Mouse (Mus musculus) forebrain, embryonic 16.5 days (tissue): Measurements from ENCODE around the gene Ttll11. TPM values are rescaled to one million over a fixed set of nuclear protein-coding genes. Genes with fewer than 3 reads are reported as not detected.

ENCODE experiments used
- ATAC-seq: fragments of 200-750 bp; cut with Nextera tagmentation; 2 replicates; pipeline ENCODE4 v1.8.0; 2017; ENCODE audit warnings: mild to moderate bottlenecking, moderate library complexity
- H3K27ac ChIP-seq: fragments of 300-500 bp; sonication (generic); 2 replicates; pipeline ENCODE4 v1.5.1; 2014; ENCODE audit warnings: low read length, control low read depth
- H3K27me3 ChIP-seq: fragments of 300-500 bp; sonication (generic); replicated peaks from 2 replicates; pipeline ENCODE4 v1.6.1; 2014; ENCODE audit warnings: low read length; ENCODE audit not compliant: control insufficient read depth, insufficient read depth
- H3K36me3 ChIP-seq: fragments of 300-500 bp; sonication (generic); 2 replicates; pipeline ENCODE4 v1.6.1; 2014; ENCODE audit not compliant: control insufficient read depth, insufficient read depth
- H3K4me1 ChIP-seq: fragments of 300-500 bp; sonication (generic); replicated peaks from 2 replicates; pipeline ENCODE4 v1.6.1; 2014; ENCODE audit warnings: low read length; ENCODE audit not compliant: control insufficient read depth, insufficient read depth
- H3K4me2 ChIP-seq: fragments of 300-500 bp; sonication (generic); 2 replicates; pipeline ENCODE4 v1.6.1; 2014; ENCODE audit warnings: mild to moderate bottlenecking, low read length, control low read depth
- H3K4me3 ChIP-seq: fragments of 300-500 bp; sonication (generic); replicated peaks from 2 replicates; pipeline ENCODE4 v1.5.1; 2014; ENCODE audit warnings: mild to moderate bottlenecking, low read length, control low read depth
- H3K9ac ChIP-seq: fragments of 300-500 bp; sonication (generic); replicated peaks from 2 replicates; pipeline ENCODE4 v1.6.1; 2014; ENCODE audit warnings: low read depth, low read length, control low read depth
- H3K9me3 ChIP-seq: fragments of 300-500 bp; sonication (generic); 2 replicates; pipeline ENCODE4 v1.6.1; 2016; ENCODE audit warnings: low read length; ENCODE audit not compliant: control insufficient read depth
- WGBS: fragments of 180-500 bp; shearing (Covaris S2); extraction: QIAGEN DNeasy Blood & Tissue Kit; methylation state at CpG from one replicate; pipeline ENCODE4 v1.1.7; 2014; 5-methylcytosine and 5-hydroxymethylcytosine counted together
- polyA plus RNA-seq: library from polyadenylated mRNA; unstranded; fragments of >200 nt; fragmentation: Nextera tagmentation; extraction: Ambion mirVana; gene quantifications from 2 replicates; pipeline ENCODE4 v1.2.1, GENCODE M21; 2015

The Ttll11 gene
- polyA plus RNA-seq, 1 experiment from 2014 or later: 2.5 TPM

DNA sequence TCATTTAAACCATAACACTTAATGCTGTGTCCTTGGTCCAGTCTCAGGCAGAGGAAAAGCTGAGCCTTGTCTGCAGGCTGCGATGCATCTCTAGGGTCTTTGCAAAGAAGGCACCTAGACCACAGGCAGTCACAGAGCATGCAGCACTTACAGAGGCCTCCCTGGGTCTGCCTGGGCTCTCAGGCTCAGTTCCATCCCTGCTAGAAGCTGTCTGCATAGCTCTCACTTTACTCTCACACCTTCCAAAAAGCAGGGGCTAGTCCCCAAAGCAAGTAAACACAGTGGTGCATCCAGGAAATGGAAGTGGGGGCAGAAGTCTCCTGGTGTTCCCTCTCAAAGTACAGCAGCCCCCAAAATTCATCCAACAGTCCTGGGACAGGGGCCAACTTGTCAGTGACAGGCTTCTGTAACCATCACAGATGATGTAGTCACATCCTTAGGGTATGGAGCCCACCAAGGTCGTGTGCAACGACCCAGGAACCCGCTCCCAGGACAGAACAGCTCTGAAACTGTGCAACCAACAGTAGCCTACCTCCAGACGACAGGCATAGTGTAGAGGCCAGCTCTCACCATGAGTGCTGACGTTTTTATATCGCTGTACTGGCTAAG is 229.1 kb downstream of the Ttll11 start:
- Histone ChIP-seq H3K27me3 (no peaks in the 10 kb centered on the region), H3K27ac (no peak overlapping the region), H3K4me2 (no peak overlapping the region), H3K9me3 (no peaks in the 10 kb centered on the region), H3K9ac (no peak overlapping the region), H3K4me1 (peaks cover 47% of the 10 kb centered on the region), H3K36me3 (no peaks in the 10 kb centered on the region), H3K4me3 (no peak overlapping the region)
- WGBS: 79% methylated on average over 7 of the region's 7 CpGs
- ATAC-seq: no peak

DNA sequence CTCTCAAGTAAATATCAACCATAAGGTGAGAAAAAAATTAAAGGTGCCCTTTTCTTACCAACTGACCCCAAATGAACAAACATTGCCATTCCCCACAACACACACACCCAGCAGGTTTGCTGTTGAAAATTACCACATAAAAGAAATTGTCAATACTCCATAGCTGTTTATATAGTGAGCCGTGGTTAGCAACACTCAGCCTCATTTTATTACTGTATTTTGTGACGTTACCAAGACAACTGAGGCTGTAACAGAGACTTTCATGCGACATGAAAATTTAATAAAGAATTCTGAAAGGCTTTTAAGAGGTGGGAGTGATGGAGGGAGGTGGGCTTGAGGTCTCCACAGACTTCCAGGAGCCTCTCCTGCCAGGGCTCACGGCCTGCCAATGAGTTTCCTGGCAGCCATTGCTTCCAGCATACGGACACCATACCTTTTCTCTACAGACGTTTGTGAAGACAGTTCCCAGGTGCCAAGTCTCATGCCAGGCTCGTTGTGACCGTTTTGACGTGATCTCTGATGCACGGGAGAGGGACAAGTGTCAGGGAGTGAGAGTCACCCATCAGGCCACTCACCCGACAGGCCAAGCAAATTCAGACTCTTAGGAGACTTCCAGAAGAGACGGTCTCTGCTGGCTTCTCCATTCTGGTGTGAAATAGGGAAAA is 232.2 kb downstream of the Ttll11 start:
- H3K27me3 ChIP-seq: no peaks in the 10 kb centered on the region
- H3K4me1 ChIP-seq: peaks cover 52% of the 10 kb centered on the region
- WGBS: 48% methylated on average over 12 of the region's 12 CpGs
- H3K4me2 ChIP-seq: no peak overlapping the region
- H3K9me3 ChIP-seq: no peaks in the 10 kb centered on the region
- H3K36me3 ChIP-seq: no peaks in the 10 kb centered on the region
- H3K9ac ChIP-seq: no peak overlapping the region
- no peak overlapping the region for H3K4me3 ChIP-seq
- peak overlapping the region; percentile 75 for H3K27ac ChIP-seq
- ATAC-seq: peak; percentile 39; the same call in 1 of the 2 replicates

- 31% methylated on average over 4 of the region's 7 CpGs for WGBS
- no peaks in the 10 kb centered on the region for H3K27me3 ChIP-seq
- no peaks in the 10 kb centered on the region for H3K9me3 ChIP-seq
- H3K4me2 ChIP-seq: no peak overlapping the region
- peak overlapping the region; percentile 90 for H3K27ac ChIP-seq
- peak overlapping the region; percentile 18; the same call in 1 of the 2 replicates for H3K9ac ChIP-seq
- H3K36me3 ChIP-seq: no peaks in the 10 kb centered on the region
- H3K4me3 ChIP-seq: no peak overlapping the region
- peaks cover 53% of the 10 kb centered on the region for H3K4me1 ChIP-seq
- peak; percentile 73 for ATAC-seq
Measured at GRCm38 (mm10) chr2:35746638-35747037, 233.1 kb downstream of the Ttll11 start.

GRCm38 (mm10) chr2:35745876-35746275 is 233.8 kb downstream of the Ttll11 start:
- H3K27ac ChIP-seq: peak overlapping the region; percentile 13
- no peak overlapping the region for H3K4me3 ChIP-seq
- H3K27me3 ChIP-seq: no peaks in the 10 kb centered on the region
- no peaks in the 10 kb centered on the region for H3K9me3 ChIP-seq
- ATAC-seq: no peak
- no peak overlapping the region for H3K4me2 ChIP-seq
- no peak overlapping the region for H3K9ac ChIP-seq
- WGBS: 80% methylated on average over 10 of the region's 10 CpGs
- no peaks in the 10 kb centered on the region for H3K36me3 ChIP-seq
- H3K4me1 ChIP-seq: peaks cover 49% of the 10 kb centered on the region

GRCm38 (mm10) chr2:35739669-35740254 is 240.0 kb downstream of the Ttll11 start:
- ATAC-seq: no peak
- H3K4me2 ChIP-seq: no peak overlapping the region
- no peak overlapping the region for H3K9ac ChIP-seq
- H3K27ac ChIP-seq: no peak overlapping the region
- 71% methylated on average over 13 of the region's 13 CpGs for WGBS
- no peaks in the 10 kb centered on the region for H3K36me3 ChIP-seq
- H3K27me3 ChIP-seq: no peaks in the 10 kb centered on the region
- H3K4me1 ChIP-seq: peaks cover 10% of the 10 kb centered on the region
- no peaks in the 10 kb centered on the region for H3K9me3 ChIP-seq
- H3K4me3 ChIP-seq: no peak overlapping the region

GRCm38 (mm10) chr2:35737467-35738027 is 242.2 kb downstream of the Ttll11 start:
- Histone ChIP-seq H3K27me3 (no peaks in the 10 kb centered on the region), H3K4me1 (peaks cover 6% of the 10 kb centered on the region), H3K36me3 (no peaks in the 10 kb centered on the region), H3K9ac (no peak overlapping the region), H3K4me3 (no peak overlapping the region), H3K9me3 (no peaks in the 10 kb centered on the region), H3K4me2 (no peak overlapping the region), H3K27ac (no peak overlapping the region)
- 86% methylated on average over 7 of the region's 7 CpGs for WGBS
- ATAC-seq: no peak

DNA sequence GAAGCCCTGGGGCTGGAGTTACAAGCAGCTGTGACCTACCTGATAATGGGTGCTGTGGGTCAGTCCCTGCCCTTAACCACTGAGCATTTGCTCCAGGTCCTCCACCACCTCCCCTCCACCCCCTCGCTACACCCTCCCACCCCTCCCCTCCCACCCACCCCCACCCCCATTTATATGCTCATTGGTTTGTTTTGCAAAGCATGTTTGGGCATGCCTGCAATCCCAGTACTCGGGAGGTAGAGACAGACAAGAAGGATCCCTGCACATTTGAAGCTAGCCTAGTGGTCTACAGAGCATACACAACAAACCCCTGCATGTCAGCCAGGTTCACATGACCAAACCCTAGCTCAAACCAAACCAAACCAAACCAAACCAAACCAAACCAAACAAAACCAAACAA is 243.7 kb downstream of the Ttll11 start:
- Histone ChIP-seq H3K9ac (no peak overlapping the region), H3K27me3 (no peaks in the 10 kb centered on the region), H3K27ac (no peak overlapping the region), H3K4me2 (no peak overlapping the region), H3K4me3 (no peak overlapping the region), H3K9me3 (no peaks in the 10 kb centered on the region), H3K4me1 (peaks cover 8% of the 10 kb centered on the region), H3K36me3 (no peaks in the 10 kb centered on the region)
- 92% methylated on average over 2 of the region's 2 CpGs for WGBS
- ATAC-seq: no peak

DNA sequence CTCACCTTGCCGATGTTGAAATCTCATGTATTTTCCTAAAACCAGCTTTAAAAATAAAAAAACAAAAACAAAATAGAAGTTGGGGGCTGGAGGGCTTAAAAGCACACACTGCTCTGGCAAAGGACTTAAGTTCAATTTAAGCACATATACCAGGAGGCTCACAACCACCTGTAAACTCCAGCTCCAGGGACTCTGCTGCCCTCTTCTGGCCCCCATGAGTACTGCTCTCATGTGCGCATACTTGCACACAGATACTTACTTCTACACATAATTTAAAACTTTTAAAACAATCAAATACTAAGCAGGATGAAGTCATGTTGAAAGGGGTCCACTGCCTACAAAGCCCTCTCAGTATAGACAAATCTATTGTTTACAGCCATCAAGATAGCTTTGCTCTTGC is 244.7 kb downstream of the Ttll11 start:
- no peaks in the 10 kb centered on the region for H3K36me3 ChIP-seq
- 100% methylated on average over 2 of the region's 2 CpGs for WGBS
- no peak overlapping the region for H3K4me2 ChIP-seq
- no peak overlapping the region for H3K27ac ChIP-seq
- no peaks in the 10 kb centered on the region for H3K9me3 ChIP-seq
- no peak overlapping the region for H3K9ac ChIP-seq
- no peak for ATAC-seq
- peaks cover 8% of the 10 kb centered on the region for H3K4me1 ChIP-seq
- H3K27me3 ChIP-seq: no peaks in the 10 kb centered on the region
- no peak overlapping the region for H3K4me3 ChIP-seq

DNA sequence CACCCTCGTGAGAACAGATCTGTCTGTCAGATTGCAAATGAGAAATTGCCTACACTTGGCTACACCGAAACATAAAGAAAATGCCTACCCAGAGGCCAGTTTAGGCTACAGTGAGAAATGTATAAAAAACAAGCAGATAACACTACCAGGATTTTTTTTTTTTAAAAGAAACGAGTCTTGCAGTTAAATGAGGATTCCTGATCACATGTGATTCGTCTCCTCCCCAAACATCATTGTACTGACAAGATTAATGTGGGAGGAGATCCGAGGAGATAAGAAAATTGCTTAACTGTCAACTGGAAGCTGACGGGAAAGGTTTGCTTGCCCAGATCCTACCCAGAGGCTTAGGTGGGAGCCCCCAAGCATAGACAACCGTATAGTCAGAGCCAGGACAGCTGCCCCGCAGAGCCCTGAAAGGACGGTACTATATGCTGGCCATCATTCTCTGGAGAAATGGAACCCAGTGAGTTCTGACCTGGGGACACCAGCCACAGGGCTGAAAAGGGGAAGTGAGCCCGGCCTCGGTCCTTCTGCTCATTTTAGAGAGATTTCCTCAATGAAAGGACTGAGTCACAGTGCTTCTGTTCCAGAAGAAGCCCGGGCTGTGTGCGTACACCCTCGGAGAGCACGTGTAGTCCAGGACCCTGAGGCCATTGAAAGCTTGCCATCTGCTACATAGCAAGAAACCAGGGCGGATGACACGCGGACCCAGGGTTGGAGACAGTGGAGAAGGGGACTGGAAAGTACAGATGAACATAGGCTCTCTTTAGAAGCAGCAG is 247.9 kb downstream of the Ttll11 start:
- H3K4me1 ChIP-seq: peaks cover 19% of the 10 kb centered on the region
- 52% methylated on average over 18 of the region's 18 CpGs for WGBS
- peak; percentile 37; the same call in 1 of the 2 replicates for ATAC-seq
- no peak overlapping the region for H3K9ac ChIP-seq
- no peaks in the 10 kb centered on the region for H3K9me3 ChIP-seq
- H3K4me2 ChIP-seq: no peak overlapping the region
- peak overlapping the region; percentile 8 for H3K27ac ChIP-seq
- H3K4me3 ChIP-seq: no peak overlapping the region
- no peaks in the 10 kb centered on the region for H3K27me3 ChIP-seq
- peaks cover 4% of the 10 kb centered on the region for H3K36me3 ChIP-seq
